Mouse (Mus musculus): ENCODE results near the gene Bbs1.
"Not testable (repeated sequence)": the region's sequence is repeated elsewhere in the genome, so short reads cannot be mapped to it uniquely, and the experiment has no call there.

Bbs1 gene

GRCm38 (mm10) chr19:4889791-4890190 is 16.6 kb downstream of the Bbs1 start:
- in situ Hi-C loops (cut with MboI, MseI), result loop anchor here (5.0 kb wide), 2 partner anchors 38 to 68 kb away; partner anchors contain the start of gene Dpp3

- in situ Hi-C loops (cut with MboI, MseI), result no loop called here
These were observed 22.5 kb downstream of the Bbs1 start for GRCm38 (mm10) chr19:4883961-4884360.

GRCm38 (mm10) chr19:4879324-4879703 is 27.1 kb downstream of the Bbs1 start:
- in situ Hi-C loops (cut with MboI, MseI), result no loop called here

- in situ Hi-C loops (cut with MboI, MseI), result no loop called here
These were observed 27.8 kb downstream of the Bbs1 start, which contains the start of gene Zdhhc24 for GRCm38 (mm10) chr19:4878405-4879323. Gene Zdhhc24, plus strand, starts transcription at chr19:4878668.

- in situ Hi-C loops (cut with MboI, MseI), result no loop called here
These were observed 28.6 kb downstream of the Bbs1 start, which contains the start of gene Actn3 for GRCm38 (mm10) chr19:4877785-4878184. Gene Actn3, minus strand, starts transcription at chr19:4877909.

GRCm38 (mm10) chr19:4876755-4877154 is 29.7 kb downstream of the Bbs1 start:
- in situ Hi-C loops (cut with MboI, MseI), result no loop called here

GRCm38 (mm10) chr19:4876241-4876640 is 30.2 kb downstream of the Bbs1 start:
- in situ Hi-C loops (cut with MboI, MseI), result no loop called here

- in situ Hi-C loops (cut with MboI, MseI), result not testable (repeated sequence)
These were observed 31.8 kb downstream of the Bbs1 start for GRCm38 (mm10) chr19:4874613-4875012.

- in situ Hi-C loops (cut with MboI, MseI), result no loop called here
These were observed 41.3 kb downstream of the Bbs1 start for GRCm38 (mm10) chr19:4865147-4865546.

- in situ Hi-C loops (cut with MboI, MseI), result no loop called here
These were observed 43.4 kb downstream of the Bbs1 start for GRCm38 (mm10) chr19:4863048-4863447.

- in situ Hi-C loops (cut with MboI, MseI), result no loop called here
These were observed 47.3 kb downstream of the Bbs1 start for GRCm38 (mm10) chr19:4859081-4859480.

- in situ Hi-C loops (cut with MboI, MseI), result no loop called here
These were observed 50.5 kb downstream of the Bbs1 start for GRCm38 (mm10) chr19:4855951-4856350.

- in situ Hi-C loops (cut with MboI, MseI), result no loop called here
These were observed 51.0 kb downstream of the Bbs1 start for GRCm38 (mm10) chr19:4855470-4855820.

GRCm38 (mm10) chr19:4854552-4855469 is 51.6 kb downstream of the Bbs1 start, which contains the start of gene Ctsf:
Gene Ctsf, plus strand, starts transcription at chr19:4855130.
- in situ Hi-C loops (cut with MboI, MseI), result no loop called here

- in situ Hi-C loops (cut with MboI, MseI), result no loop called here
These were observed 56.1 kb downstream of the Bbs1 start for GRCm38 (mm10) chr19:4850281-4850680.

GRCm38 (mm10) chr19:4849800-4850199 is 56.6 kb downstream of the Bbs1 start:
- in situ Hi-C loops (cut with MboI, MseI), result no loop called here

- in situ Hi-C loops (cut with MboI, MseI), result no loop called here
These were observed 58.9 kb downstream of the Bbs1 start for GRCm38 (mm10) chr19:4847490-4847889.

GRCm38 (mm10) chr19:4845846-4846245 is 60.6 kb downstream of the Bbs1 start:
- in situ Hi-C loops (cut with MboI, MseI), result no loop called here

- in situ Hi-C loops (cut with MboI, MseI), result no loop called here
These were observed 63.8 kb downstream of the Bbs1 start for GRCm38 (mm10) chr19:4842611-4843010.

- in situ Hi-C loops (cut with MboI, MseI), result no loop called here
These were observed 65.6 kb downstream of the Bbs1 start for GRCm38 (mm10) chr19:4840848-4841247.

- in situ Hi-C loops (cut with MboI, MseI), result loop anchor here (10.0 kb wide), 1 partner anchor 194 kb away; no protein-coding TSS in a partner anchor
These were observed 67.3 kb downstream of the Bbs1 start, which contains the start of the genes Ccs and Ccdc87 for GRCm38 (mm10) chr19:4839149-4839548. Gene Ccs, minus strand, starts transcription at chr19:4839332. Gene Ccdc87, plus strand, starts transcription at chr19:4839366.

Measured in T-helper 2 cell (primary cell).